ENCODE assay signal across 9 mouse cellular contexts in the genomic region with DNA sequence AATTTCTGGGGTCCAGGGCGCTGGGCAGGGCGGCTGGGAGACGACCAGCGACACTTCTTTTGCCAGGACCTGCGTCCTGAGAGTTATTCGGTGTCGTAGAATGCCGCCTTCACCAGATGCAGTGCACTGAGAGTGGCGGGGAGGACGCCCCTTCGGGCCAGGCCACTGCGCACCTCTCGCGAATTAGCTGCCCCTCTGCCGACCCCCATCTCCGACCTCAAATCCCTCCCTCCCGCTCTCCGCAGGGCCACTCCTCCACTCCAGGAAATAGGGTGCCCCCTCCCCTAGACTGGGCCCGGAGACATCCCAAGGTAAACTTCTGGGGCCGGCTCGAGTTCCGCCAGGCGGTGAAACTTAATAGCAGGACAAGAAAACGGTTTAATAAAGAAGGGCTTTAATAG. TPM values are rescaled to one million over a fixed set of nuclear protein-coding genes. Genes with fewer than 3 reads are reported as not detected.
A peak's percentile ranks its signal among the peaks of the same experiment; 100 is the strongest.
DNase-seq lines count a peak whose midpoint lies in the region; ATAC-seq lines count a peak whose summit lies in the region.
"Had no signal": no experiment of that assay in that cellular context is flagged by ENCODE, and none has a peak within 500 bp of the region (broad histone marks: within the 10 kb centered on the region; RNA-seq: fewer than 3 reads in every experiment).

No protein-coding gene starts in this region.

- H3K27ac ChIP-seq in liver, embryonic 13.5 days, result no peak overlapping the region
- H3K27ac ChIP-seq in liver, embryonic 12.5 days, result no peak overlapping the region
- H3K27ac ChIP-seq in embryonic facial prominence, embryonic 12.5 days, result no peak overlapping the region
- H3K27ac ChIP-seq in midbrain, embryonic 15.5 days, result peak overlapping the region; percentile 21; the same call in 1 of the 2 replicates

- H3K4me2 ChIP-seq in liver, embryonic 13.5 days, result 0 out of 2 replicates have a peak overlapping the region, but pooled peaks have one; percentile 3
- no peak overlapping the region; the same call in 1 of the 2 replicates for H3K4me2 ChIP-seq in liver, embryonic 12.5 days
- peak overlapping the region; percentile 22 for H3K4me2 ChIP-seq in embryonic facial prominence, embryonic 12.5 days (replicated peaks)
- peak overlapping the region; percentile 20 for H3K4me2 ChIP-seq in midbrain, embryonic 15.5 days

- no peak overlapping the region for H3K9ac ChIP-seq in liver, embryonic 13.5 days
- H3K9ac ChIP-seq in liver, embryonic 12.5 days, result no peak overlapping the region
- no peak overlapping the region for H3K9ac ChIP-seq in embryonic facial prominence, embryonic 12.5 days
- H3K9ac ChIP-seq in midbrain, embryonic 15.5 days, result no peak overlapping the region

- no peak for ATAC-seq in liver, embryonic 13.5 days (ENCODE audit: low read depth)
- no peak for ATAC-seq in liver, embryonic 12.5 days
- ATAC-seq in embryonic facial prominence, embryonic 12.5 days (ENCODE audit: insufficient number of reproducible peaks, insufficient read depth, low FRiP score, low TSS enrichment), result no peak
- 0 out of 2 replicates have a peak, but pooled peaks have one; percentile 12 for ATAC-seq in midbrain, embryonic 15.5 days (replicated peaks)

- DNase-seq in liver, embryonic 13.5 days, result no peak
- peak; percentile 9 for DNase-seq in forelimb bud, embryonic 11.5 days (ENCODE audit: low read depth, low spot score)
- no peak for DNase-seq in yolk sac, embryonic 10.5 days (ENCODE audit: low spot score)
- no peak for DNase-seq in layer of hippocampus, adult 11-12 months (ENCODE audit: low spot score)
- DNase-seq: cerebellum, adult 8-10 months; kidney, adult 18-20 months had no signal

- WGBS in liver, embryonic 13.5 days (ENCODE audit: insufficient replicate concordance), result 2% methylated on average over 24 of the region's 24 CpGs
- 3% methylated on average over 24 of the region's 24 CpGs for WGBS in liver, embryonic 12.5 days (ENCODE audit: insufficient replicate concordance)
- WGBS in embryonic facial prominence, embryonic 12.5 days, result under 1% methylated on average over 24 of the region's 24 CpGs
- WGBS in midbrain, embryonic 15.5 days, result under 1% methylated on average over 24 of the region's 24 CpGs

- H3K4me1 ChIP-seq in liver, embryonic 13.5 days (replicated peaks), result peaks cover 17% of the 10 kb centered on the region
- H3K4me1 ChIP-seq in liver, embryonic 12.5 days, result peaks cover 27% of the 10 kb centered on the region
- H3K4me1 ChIP-seq in embryonic facial prominence, embryonic 12.5 days, result peaks cover 22% of the 10 kb centered on the region
- H3K4me1 ChIP-seq in midbrain, embryonic 15.5 days, result peaks cover 24% of the 10 kb centered on the region

- H3K36me3 ChIP-seq in liver, embryonic 13.5 days, result no peaks in the 10 kb centered on the region
- H3K36me3 ChIP-seq in liver, embryonic 12.5 days, result no peaks in the 10 kb centered on the region
- H3K36me3 ChIP-seq in embryonic facial prominence, embryonic 12.5 days, result no peaks in the 10 kb centered on the region
- H3K36me3 ChIP-seq in midbrain, embryonic 15.5 days (replicated peaks), result no peaks in the 10 kb centered on the region

- peaks cover 100% of the 10 kb centered on the region for H3K27me3 ChIP-seq in liver, embryonic 13.5 days
- peaks cover 100% of the 10 kb centered on the region for H3K27me3 ChIP-seq in liver, embryonic 12.5 days (replicated peaks)
- peaks cover 89% of the 10 kb centered on the region for H3K27me3 ChIP-seq in embryonic facial prominence, embryonic 12.5 days
- peaks cover 81% of the 10 kb centered on the region for H3K27me3 ChIP-seq in midbrain, embryonic 15.5 days (replicated peaks)

- H3K4me3 ChIP-seq in liver, embryonic 13.5 days (replicated peaks), result no peak overlapping the region
- H3K4me3 ChIP-seq in liver, embryonic 12.5 days, result no peak overlapping the region
- H3K4me3 ChIP-seq in embryonic facial prominence, embryonic 12.5 days, result peak overlapping the region; percentile 9
- H3K4me3 ChIP-seq in midbrain, embryonic 15.5 days, result no peak overlapping the region; the same call in 1 of the 2 replicates

- H3K9me3 ChIP-seq in liver, embryonic 13.5 days (replicated peaks), result no peaks in the 10 kb centered on the region
- H3K9me3 ChIP-seq in liver, embryonic 12.5 days (replicated peaks), result no peaks in the 10 kb centered on the region
- no peaks in the 10 kb centered on the region for H3K9me3 ChIP-seq in embryonic facial prominence, embryonic 12.5 days
- H3K9me3 ChIP-seq in midbrain, embryonic 15.5 days, result no peaks in the 10 kb centered on the region

RNA-seq across cellular contexts. Expression of a gene that starts 6.2 kb away (rescaled TPM):
- not detected in 2 replicates for polyA plus RNA-seq in liver, embryonic 13.5 days (2015; fragmentation: Nextera tagmentation; extraction: Ambion mirVana)
- 0.05 TPM in 2 replicates for polyA plus RNA-seq in liver, embryonic 12.5 days (2016; fragmentation: Nextera tagmentation; extraction: Ambion mirVana)
- polyA plus RNA-seq in embryonic facial prominence, embryonic 12.5 days (2016; fragmentation: Nextera tagmentation; extraction: Ambion mirVana), result 1.2 and 1.4 TPM in 2 replicates
- 1.1 and 1.6 TPM in 2 replicates for polyA plus RNA-seq in midbrain, embryonic 15.5 days (2015; fragmentation: Nextera tagmentation; extraction: Ambion mirVana)
